Mouse (Mus musculus) olfactory bulb, adult 2 months (tissue): ENCODE measurements around the gene Il1rn.

ENCODE experiments used
- CTCF ChIP-seq: fragments of 200-500 bp; IDR thresholded peaks from 2 replicates; pipeline ENCODE4 v1.5.1; 2012; ENCODE audit warnings: low read depth, mild to moderate bottlenecking, low read length, moderate library complexity; ENCODE audit not compliant: insufficient read depth
- POLR2A ChIP-seq: fragments of 200-500 bp; IDR thresholded peaks from 2 replicates; pipeline ENCODE4 v1.6.1; 2012; ENCODE audit warnings: mild to moderate bottlenecking, low read depth, low read length, moderate library complexity; ENCODE audit not compliant: insufficient read depth

GRCm38 (mm10) chr2:24400711-24401110, 64.1 kb downstream of the Il1rn start:
- no peak for TF ChIP-seq POLR2A
- TF ChIP-seq CTCF = no peak
